Mouse (Mus musculus) adrenal gland, postnatal 4 days (tissue): Measurements from ENCODE around the gene Ube2cbp. TPM values are rescaled to one million over a fixed set of nuclear protein-coding genes. Genes with fewer than 3 reads are reported as not detected.

Experiments used
- DNase-seq, 2 experiments: peaks; one replicate each; pipeline ENCODE4 v3.0.0; 2021 to 2022; ENCODE audit warnings: low spot score in 2 of 2, mixed read lengths in 2 of 2
- total RNA-seq, 2 experiments: library from RNA; stranded (reverse); gene quantifications; 2 replicates each; pipeline ENCODE4 v1.2.3; 2021

Ube2cbp gene
- total RNA-seq, 2 experiments from 2014 or later: 4.3 to 5.1 TPM

GRCm38 (mm10) chr9:86436608-86437007 is 28.1 kb downstream of the Ube2cbp start:
- DNase-seq: no peak

GRCm38 (mm10) chr9:86435510-86435909 is 29.2 kb downstream of the Ube2cbp start:
- no peak for DNase-seq

GRCm38 (mm10) chr9:86423331-86423730 is 41.4 kb downstream of the Ube2cbp start:
- DNase-seq: no peak

- DNase-seq: no peak
Observed at GRCm38 (mm10) chr9:86419366-86419765, 45.4 kb downstream of the Ube2cbp start.

GRCm38 (mm10) chr9:86417971-86418370 is 46.8 kb downstream of the Ube2cbp start:
- no peak for DNase-seq

GRCm38 (mm10) chr9:86395785-86396184 is 69.0 kb downstream of the Ube2cbp start:
- no peak for DNase-seq

GRCm38 (mm10) chr9:86395012-86395411 is 69.7 kb downstream of the Ube2cbp start:
- no peak for DNase-seq

DNA sequence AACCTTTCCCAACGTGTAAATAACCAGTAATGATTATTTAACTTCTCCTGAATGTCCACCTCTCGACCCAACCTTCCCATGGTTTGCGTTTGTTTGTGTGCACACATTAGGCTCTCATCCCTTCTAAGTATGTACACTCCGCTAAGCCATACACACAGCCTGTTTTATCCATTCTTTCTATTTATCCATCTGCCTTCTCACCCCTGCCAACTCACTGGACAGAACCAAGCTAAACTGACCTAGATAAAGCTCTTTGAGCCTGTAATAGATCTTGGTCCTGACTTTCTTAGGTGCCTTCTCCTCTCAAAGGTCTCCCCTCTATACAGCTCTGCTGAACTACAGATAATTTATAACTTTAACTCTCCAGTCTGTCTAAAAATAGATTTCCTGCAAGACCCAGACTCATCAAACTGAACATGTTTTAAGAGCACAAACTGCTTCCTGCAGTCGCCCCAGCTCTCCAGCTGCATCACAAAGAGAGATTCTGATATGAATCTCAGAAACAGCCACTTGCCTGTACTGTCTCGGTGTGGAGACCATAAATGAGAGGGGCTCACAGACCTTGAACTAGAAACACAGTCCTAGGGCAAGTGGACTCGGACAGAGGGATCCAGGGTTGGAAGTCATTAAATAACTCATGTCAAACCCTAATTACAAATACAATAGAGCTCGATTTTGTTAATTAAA is 71.0 kb downstream of the Ube2cbp start:
- DNase-seq: no peak

DNA sequence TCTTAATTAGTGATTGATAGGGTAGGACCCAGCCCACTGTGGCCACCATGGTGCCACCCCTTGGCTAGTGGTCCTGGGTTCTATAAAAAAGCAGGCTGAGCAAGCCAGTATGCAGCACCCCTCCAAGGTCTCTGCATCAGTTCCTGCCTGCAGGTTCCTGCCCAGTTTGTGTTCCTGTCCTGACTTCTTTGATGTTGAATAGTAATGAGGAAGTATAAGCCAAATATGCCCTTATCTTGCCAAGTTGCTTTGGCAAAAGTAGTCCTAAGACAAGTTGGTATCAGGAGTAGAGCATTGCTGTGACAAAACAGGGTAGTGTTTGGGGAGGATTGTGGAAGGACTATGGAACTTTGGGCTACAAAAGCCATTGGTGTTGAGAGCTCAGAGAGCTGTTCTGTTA is 73.3 kb downstream of the Ube2cbp start:
- no peak for DNase-seq

DNA sequence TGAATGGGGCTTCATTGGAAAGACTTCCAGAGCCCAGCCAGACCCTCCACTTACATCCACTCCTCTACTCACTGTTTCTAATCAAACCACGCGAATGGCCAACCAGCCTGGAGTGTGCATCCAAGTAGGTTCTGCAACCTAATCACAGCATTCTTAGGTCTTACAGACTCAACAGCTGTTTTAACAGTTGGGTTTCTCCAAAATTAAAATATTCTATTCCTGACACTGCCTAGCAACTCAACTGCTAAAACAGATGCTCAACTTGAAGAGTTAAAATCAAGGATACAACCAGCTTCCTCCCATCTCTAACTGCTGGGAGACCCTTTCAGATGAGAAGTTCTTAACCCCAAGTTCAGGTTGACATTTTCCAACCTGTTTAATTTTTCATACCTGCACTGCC is 74.0 kb downstream of the Ube2cbp start:
- DNase-seq: no peak

- no peak for DNase-seq
Observed at GRCm38 (mm10) chr9:86388538-86388937, 76.2 kb downstream of the Ube2cbp start.

DNA sequence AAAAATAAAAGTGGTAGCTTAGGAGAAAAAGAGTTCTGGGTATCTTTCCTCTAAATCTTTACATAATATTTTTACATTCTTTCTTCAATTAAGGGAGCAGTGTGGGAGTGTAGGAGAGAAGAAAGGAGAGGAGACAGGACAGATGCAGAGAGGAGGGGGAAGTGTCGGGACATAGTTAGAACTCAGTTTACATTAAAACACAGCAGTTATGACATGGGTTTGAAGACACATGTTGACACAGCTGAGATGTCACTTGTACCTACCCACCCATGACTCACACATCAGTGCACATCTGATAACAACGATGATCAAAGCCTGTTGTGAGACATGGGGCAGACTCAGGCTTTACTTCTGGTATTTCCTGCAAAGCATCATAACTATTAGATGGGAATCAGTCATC is 87.8 kb downstream of the Ube2cbp start:
- no peak for DNase-seq

GRCm38 (mm10) chr9:86372783-86373567 is 91.8 kb downstream of the Ube2cbp start:
- no peak for DNase-seq

DNA sequence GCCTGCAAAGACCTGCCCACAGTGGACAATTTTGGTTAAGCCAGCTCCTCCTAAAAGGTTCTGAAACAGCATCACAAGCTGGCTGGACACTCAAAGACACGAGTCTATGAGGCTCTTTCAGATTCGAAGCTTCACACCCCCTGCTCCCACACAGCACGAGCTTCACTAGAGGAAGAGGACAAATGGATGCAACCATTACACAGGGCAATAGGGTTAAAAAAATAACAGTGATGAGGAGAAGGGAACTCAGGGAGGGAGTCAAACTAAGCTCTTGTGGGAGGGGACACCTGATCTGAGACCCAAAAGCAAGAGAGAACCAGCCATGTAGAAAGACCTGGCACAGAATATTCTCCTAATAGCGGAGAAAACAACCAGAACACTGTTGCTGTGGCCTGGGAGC is 95.5 kb downstream of the Ube2cbp start:
- DNase-seq: no peak

DNA sequence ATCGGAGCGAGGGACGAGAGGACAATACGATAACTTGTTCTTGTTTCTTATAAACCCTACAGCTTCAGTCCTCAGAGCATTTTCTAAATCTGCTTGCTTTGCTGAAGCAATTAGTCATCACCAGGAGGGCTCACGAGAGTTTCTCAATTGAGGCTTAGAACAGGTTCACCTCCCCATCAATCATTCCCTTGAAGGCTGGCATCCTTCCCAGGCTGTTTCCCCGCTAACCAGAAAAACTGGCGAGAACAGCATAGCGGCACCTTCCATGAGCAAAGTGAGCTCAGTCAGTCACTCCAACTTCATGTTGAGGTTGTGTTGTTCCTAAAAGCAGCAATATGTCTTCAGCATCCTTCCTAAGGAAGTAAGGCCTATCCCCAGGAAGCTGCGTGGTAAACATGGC is 104.2 kb downstream of the Ube2cbp start:
- no peak for DNase-seq

GRCm38 (mm10) chr9:86355851-86356250 is 108.9 kb downstream of the Ube2cbp start:
- no peak for DNase-seq

DNA sequence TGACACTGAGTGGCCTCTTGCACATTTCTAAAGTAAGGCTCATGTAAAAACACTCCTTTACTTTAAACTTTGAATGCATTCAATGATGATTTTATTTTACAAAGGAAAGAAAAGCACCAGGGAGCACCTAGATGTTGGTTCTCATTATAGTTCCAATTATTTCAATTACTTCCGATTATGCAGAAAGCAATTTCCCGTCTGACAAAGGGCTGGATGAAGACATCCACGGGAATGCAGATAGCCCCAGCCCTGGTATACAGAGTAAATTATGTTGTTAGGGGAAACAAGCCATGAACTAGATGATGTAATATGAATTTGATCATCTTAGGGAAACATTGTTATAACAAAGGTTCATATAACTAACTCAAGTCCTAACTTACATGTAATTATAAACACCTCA is 113.3 kb downstream of the Ube2cbp start:
- no peak for DNase-seq

DNA sequence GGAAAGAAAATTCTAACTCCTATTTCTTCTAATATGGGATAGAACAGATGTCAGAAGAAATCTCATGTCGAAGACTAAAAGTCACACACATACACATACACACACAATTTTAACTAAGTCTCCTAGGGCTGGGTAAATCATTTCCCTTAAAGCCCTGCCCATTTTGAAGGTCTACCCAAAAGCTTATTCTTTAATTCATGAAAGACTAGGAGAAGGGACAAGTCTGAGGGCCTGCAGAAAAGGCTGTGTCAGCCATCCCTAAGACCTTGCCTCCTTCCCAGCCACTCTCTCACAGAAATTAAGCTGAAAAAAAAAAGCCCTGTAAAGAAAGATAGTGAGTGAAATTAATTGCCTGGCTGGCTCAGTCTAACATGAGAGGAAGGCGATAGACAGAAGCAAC is 128.0 kb downstream of the Ube2cbp start:
- no peak for DNase-seq

- DNase-seq: no peak
Observed at GRCm38 (mm10) chr9:86336361-86336760, 128.4 kb downstream of the Ube2cbp start.

GRCm38 (mm10) chr9:86335588-86335987 is 129.2 kb downstream of the Ube2cbp start:
- no peak for DNase-seq

GRCm38 (mm10) chr9:86334357-86334756 is 130.4 kb downstream of the Ube2cbp start:
- no peak for DNase-seq

- DNase-seq: no peak
Observed at GRCm38 (mm10) chr9:86330591-86330990, 134.2 kb downstream of the Ube2cbp start.

DNA sequence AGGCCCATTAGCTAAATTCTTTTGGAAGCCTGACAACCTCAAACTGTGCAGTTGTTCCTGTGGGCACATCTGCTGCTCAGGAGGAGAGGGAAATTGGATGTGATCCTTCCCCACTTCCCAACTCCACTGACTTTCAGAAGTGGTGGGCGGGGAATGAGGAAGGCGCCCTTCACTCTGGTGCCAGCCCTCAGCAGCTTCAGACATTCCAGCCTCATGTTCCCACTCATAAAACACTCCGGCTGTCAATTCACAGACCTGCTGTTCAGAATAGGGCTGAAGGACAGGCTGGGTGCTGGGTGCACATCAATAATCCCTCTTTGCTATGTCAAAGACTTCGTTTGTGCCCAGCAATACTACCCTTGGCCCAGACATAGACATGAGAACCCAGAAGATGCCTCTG is 136.5 kb downstream of the Ube2cbp start:
- no peak for DNase-seq
